Mouse (Mus musculus): ENCODE results near the gene Dmrtc2.
"Not testable (repeated sequence)": the region's sequence is repeated elsewhere in the genome, so short reads cannot be mapped to it uniquely, and the experiment has no call there.

The Dmrtc2 gene

DNA sequence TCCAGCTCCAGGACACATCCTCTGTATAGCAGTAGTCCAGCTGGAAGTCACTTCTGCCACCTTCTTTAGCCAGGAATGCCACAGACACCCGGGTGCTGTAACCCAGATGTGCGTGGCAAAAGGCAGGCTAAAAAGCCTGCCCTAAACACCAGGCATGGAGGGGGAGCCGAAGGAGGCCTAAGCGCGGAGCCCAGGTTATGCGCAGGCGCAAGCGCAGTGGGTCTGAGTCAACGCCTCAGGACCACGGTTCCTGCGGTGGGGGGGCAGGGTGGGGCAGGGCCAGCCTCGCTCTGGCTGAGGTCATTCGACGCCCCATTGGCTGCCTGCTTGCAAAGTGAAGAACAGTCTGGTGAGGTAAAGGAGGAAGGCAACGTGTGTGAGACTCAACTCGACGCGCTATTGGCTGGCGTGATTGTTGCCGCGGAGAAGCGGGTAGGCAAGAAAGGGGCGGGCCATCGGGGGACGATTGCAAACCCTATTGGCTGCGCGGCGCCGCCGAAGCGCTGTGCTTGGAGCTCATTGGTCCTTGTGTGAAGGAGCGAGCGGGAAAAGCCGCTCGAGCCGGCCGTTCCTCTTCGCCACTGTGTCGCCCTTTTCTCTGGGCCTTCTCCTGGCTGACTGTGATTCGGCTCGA is at the start of gene Dmrtc2, which contains the start of gene Lypd4:
Gene Dmrtc2, plus strand, starts transcription at position 526 of the 634 bp plus-strand sequence.
Gene Lypd4, minus strand, starts transcription at position 410 of the 634 bp plus-strand sequence.
- no peak for DNase-seq (ENCODE audit: low spot score)

DNA sequence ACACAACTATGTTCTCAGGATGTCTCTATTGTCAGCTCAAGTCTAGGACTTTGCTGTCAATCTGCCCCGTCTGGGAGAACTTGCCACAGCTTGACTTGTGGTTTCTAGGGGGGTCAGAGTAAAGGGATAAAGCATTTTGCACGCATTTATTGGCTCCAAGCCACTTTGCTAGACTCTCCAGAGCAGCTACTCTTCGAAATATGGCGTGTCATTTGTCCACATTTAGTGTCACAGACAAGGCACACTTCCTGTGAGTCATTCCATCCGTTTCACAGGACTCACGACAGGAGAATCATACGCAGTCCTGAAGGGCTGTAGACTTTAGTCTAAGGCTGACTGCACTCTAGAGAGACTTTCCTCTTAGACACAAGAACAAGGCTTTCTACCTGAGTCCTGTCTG is 45.4 kb upstream of the Dmrtc2 start:
- no peak for DNase-seq (ENCODE audit: low spot score)

DNA sequence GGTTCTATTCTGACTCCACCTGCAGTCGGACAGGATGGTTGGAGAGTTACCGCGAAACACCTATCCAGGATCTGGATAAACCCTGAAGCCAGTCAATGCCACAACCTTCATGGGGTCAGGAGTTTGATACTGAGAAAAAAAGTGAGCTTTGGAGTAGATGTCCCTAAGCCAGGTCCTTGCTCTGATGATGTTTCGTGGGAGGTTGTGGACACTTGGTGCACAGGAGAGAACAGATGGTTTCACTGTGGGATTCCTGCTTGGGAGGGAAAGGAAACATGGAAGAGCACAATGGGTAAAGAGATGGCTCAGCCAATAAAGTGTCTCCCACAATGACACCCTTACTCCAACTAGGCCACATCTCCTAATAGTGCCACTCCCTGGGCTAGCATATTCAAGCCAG is 42.7 kb upstream of the Dmrtc2 start:
- no peak for DNase-seq (ENCODE audit: low spot score)

DNA sequence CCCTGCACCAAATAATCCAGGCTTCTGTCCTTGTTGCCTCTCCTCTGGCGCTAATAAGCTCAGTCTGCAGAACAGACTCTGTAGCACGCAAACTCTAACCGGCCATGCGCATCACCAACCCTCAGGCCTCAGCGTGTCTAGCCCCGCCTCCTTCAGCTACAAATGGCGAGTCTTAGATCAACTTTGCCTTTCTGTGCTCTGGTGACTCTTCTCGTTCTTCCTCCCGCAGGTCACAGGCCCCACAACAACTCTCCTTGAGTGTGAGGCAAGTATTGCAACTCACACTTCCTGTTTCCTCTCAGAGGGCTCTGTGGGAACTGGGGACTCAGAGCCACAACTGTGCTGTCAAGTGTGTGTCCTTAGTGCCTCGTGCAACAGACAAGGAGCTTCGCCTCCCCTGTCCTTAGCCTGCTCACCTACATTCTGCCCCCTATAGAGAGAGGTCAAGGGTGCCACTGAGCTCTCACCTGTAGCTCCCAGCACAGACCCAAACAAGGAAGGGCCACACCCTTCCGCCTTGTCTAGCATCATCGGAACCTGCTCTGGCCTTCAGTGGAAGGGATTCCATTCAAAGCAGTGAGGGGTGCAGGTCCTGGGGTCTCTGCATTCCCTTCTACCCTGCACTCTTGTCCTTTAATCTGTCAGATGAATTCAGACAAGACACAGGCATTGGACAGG is 31.0 kb upstream of the Dmrtc2 start:
- not testable (repeated sequence) for DNase-seq (ENCODE audit: low spot score)

DNA sequence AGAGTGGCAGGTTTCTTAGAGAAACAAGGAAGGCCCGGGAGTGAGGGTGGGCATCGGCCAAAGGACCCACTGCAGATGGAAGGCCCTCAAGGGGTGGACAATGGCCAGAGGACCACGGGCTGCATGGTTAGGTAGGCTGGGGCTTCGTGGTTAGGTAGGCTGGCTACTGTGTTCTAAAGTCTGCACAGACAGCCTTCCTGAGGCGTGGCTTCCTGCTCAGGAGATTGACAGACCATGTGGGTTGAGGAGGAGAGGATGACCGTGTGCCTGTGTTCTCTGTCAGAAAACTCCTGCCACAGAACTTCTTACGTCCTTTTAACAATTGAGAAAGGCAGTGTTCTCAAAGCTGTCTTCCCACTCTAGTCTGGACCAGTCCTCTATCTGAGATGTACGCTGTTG is 30.4 kb upstream of the Dmrtc2 start:
- no peak for DNase-seq (ENCODE audit: low spot score)

DNA sequence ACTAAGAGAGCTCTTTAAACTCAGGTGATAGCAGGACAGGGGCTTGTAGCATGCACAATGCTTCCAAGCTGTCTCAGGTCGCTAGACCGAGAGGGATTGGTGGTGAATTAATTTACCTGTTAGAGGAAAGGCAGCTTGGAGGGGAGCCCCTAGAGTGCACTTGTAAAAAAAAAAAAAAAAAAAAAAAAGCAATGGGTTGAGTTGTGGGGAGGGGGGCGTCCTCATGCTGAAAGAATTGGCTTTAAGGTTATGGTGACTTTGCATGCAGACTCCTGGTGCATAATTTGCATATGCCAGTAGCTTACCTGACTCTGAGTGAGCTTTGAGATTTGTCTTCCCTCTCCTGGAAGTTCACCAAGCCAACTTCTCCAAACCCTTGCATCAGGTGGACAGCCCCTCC is 29.5 kb upstream of the Dmrtc2 start:
- DNase-seq (ENCODE audit: low spot score), result no peak

DNA sequence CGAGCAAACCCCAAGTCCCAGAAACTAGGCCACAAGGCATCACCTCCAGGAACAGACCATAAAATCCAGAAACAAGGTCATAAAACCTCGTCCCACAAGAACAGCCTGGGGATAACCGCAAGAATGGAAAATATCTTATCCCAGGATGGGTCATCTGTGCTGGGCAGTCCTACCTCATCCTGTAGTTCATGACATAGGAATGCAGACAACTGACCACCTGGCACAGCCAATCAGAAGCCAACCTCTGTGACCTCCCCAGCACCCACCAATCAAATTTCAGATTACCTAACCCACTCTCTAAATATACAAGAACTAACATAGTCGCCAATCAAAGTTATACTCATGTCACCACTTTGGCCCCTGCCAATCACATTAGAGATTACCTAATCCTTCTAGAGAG is 28.8 kb upstream of the Dmrtc2 start:
- DNase-seq (ENCODE audit: low spot score), result no peak

DNA sequence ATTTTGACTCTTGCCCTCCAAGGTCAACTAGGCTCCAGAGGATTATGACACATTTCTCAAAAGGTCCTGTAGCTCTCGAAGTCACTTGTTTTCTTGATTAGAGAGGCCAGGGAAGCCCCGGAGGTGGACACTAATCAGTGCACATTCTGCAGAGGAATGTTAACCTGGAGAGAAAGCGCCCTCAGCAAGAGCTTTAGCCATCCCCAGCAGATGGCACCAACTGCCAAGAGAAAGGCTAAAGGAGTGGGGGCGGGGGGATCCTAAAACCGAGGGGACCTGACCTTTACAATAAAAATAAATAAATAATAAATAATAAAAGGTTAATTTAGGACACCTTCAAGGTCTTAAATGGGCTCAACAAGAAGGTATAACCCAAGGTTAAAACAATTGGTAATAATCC is 25.7 kb upstream of the Dmrtc2 start:
- no peak for DNase-seq (ENCODE audit: low spot score)

DNA sequence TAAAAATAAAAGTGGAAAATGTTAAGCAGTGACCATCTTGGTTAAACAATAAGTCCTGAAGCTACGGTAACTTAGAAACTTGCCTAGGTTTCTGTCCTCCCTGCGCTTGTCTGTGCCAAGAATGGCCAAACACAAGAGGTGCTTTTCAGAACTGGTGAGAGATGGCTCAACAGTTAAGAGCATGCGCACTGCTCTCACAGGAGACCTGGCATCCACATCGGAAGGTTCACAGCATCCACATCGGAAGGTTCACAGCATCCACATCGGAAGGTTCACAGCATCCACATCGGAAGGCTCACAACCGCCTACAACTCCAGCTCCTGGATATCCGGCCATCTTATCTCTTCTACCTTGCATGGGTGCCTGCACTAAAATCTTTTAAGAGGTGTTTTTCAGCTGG is 24.7 kb upstream of the Dmrtc2 start:
- no peak for DNase-seq (ENCODE audit: low spot score)

DNA sequence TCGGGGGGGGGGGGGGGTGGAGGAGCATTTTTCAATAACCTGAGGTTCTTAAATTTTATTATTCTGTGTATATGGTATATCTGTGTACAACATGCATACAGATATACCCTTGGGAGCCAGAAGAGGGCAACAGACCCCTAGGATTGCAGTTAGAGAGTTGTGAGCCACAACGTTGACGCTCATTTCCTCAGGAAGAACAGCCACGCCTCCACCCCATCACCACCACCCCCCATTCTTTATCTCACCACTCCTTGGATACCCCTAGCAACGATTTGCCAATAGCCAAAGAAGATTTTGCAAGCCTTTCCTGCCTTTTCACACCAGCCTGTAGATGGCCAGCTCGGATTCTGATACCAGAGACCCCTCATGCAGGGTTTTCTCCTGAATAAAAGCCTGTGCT is 24.1 kb upstream of the Dmrtc2 start:
- peak; percentile 76 for DNase-seq (ENCODE audit: low spot score)

DNA sequence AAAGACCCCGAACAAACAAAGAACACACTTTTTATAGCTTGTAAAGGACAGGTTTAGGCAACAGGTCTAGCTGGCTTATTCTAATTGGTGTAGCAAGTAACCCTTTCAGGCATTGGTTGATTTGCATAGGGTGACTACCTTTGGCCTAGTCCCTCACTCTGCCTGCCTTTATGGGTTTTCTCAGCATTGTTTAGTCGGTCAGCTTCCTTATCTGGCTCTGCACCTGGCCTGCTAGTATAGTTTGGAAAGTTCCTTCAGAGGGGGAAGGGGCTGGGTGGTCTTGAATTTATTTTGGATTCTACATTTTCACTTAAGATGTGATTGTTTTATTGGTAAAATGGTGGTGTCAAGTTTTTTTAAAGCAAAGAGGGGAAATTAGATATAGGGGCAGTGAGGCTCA is 23.3 kb upstream of the Dmrtc2 start:
- not testable (repeated sequence) for DNase-seq (ENCODE audit: low spot score)

DNA sequence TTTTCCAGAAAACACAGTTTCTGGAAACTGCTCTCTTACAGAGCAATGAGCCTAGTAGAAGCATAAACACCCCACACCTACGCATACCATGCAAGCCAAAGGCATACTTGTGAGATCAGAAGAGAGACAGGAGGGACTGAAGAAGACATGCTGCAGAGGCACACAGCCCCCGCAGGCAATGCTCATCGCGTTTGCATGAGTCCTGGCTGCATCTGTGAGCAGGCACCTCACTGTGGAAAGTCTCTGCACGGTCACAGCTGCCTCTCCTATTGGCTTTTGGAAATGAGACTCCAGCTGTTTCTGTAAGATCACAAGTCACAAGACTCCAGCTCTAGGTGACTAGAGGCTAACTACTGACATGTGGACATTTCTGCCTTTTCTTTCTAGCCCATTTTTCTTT is 19.7 kb upstream of the Dmrtc2 start:
- DNase-seq (ENCODE audit: low spot score), result peak; percentile 28

DNA sequence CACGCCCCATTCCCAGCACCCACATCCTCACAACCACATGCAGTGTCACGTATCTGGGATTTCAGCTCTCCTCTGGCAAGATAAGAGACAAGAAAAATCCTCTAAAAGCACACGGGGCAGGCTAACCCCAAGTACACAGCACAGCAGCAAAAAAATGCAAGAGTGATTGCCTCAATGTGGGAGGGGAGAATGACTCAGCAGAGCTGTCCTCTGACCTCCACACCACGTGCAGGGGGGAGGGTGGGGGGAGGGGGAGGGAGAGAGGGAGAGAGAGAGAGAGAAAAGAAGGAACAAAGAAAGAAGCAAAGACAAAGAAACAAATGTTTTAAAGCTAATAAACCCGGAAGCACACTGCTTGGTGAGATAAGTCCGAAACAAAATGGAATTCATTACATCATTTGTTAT is 19.0 kb upstream of the Dmrtc2 start:
- peak; percentile 67 for DNase-seq (ENCODE audit: low spot score)

DNA sequence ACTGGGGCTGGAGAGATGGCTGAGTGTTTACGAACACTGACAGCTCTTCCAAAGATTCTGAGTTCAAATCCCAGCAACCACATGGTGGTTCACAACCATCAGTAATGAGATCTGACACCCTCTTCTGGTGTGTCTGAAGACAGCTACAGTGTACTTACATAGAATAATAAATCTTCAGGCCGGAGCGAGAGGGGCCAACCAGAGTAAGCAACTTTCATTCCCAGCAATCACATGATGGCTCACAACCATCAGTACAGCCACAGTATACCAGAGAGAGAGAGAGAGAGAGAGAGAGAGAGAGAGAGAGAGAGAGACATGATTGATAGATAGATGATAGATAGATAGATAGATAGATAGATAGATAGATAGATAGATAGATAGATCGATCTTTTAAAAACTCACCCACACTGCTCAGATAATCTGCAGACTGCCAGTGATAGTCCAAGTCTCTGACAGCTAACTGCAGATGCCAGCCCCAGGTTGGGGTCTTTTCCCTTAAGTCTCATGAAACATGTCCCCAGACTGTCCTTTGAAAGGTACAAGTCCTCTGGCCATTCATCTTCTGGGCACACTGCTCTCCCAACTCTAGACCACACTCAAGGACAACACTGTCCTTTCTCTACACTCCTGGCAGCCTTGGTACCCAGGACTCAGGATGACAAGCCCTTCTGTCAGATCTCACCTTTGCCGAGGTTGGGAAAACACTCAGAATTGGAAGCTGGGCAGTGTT is 18.1 kb upstream of the Dmrtc2 start:
- no peak for DNase-seq (ENCODE audit: low spot score)

DNA sequence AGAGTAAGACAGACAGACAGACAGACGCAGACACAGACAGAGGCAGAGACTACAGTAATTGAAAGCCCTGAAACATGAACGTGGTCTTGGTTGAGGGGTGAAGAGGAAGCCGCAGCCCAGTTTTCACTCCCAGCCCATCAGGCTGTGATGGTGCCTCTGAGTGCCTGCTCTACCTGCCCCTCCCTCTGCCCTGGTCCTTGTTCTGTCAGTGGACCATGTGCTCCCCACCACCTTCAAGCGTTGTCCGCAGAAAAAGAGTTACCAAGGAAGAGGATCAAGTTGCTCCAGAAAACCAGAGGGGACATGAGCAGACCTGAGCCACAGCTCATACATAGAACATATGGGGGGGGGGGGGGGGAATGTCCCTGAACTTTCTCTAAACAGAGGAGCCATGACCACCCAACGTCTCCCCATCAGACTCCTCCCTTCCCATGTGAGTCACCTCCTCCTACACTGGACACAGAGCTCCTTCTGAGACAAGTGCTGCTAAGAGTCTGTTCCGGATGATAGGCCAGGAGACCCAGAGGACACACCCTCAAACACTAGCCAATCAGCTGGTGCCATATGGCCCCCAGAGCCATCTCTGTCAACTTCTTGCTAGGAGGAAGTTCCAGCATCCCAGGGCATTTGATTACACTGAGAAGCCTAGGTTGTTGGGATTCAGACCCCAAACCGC is 17.2 kb upstream of the Dmrtc2 start:
- DNase-seq (ENCODE audit: low spot score), result peak; percentile 33

DNA sequence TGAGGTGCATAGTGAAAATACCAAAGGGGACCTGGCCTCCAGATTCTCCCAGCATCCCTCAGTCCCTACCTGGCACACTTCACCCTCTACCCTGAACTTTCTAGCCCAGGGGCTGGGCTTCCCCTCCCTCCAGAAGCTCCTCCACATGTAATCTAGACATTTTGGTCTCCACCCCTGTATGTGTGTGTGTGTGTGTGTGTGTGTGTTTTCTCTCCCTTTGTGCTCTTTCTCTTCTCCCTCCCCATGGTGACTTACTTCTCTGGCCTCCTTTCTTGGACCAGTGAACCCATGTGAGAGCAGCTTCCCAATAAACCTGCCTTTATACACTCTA is 16.7 kb upstream of the Dmrtc2 start:
- no peak for DNase-seq (ENCODE audit: low spot score)

DNA sequence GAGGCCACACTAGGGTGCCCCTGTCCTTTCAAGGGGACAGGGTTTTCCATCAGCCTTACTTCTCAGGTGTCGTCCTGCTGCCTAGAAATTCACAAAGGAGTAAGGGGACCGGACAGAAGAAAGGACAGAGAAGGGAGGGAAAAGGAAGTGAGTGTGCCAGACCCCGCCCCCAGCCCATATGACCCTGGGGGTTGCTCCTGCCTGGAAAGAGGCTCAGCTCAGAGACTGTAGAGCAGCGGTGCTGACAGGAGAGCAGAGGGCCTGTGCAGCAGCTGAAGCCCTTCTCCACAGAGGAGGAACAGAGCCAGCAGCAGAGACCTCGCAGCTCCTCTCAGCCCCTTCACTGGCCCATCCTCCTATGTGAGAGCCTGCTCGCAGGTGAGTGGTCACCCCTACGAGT is 16.2 kb upstream of the Dmrtc2 start:
- no peak for DNase-seq (ENCODE audit: low spot score)

DNA sequence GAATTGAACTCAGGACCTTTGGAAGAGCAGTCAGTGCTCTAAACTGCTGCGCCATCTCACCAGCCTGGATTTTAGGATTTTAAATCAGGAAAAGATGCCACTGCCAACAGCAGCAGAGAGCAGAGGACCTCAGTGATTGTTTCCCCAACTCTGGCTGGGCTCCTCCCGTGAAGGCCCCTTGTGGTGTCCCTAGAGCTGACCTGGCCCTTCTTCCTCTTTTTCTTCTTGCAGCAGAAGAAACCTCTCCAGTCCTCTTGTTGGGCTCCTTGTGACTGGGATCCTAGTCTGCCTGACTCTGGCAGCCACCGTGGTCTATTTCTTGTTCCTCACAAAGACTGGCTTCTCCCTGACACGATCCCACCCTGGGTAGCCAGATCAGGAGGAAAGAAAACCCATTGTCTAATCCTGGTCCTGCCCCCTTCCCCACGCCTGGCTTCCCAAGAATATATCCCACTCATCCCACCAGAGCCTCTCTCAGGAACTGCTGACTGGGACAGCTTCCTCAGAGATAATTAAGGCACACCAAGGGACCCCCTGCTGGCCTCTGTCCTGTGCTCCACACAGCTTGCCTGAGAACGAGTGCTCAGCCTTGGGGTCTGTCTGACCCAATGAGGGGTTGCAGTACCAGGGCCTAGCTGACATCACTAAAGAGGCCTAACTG is 13.3 kb upstream of the Dmrtc2 start:
- no peak for DNase-seq (ENCODE audit: low spot score)

DNA sequence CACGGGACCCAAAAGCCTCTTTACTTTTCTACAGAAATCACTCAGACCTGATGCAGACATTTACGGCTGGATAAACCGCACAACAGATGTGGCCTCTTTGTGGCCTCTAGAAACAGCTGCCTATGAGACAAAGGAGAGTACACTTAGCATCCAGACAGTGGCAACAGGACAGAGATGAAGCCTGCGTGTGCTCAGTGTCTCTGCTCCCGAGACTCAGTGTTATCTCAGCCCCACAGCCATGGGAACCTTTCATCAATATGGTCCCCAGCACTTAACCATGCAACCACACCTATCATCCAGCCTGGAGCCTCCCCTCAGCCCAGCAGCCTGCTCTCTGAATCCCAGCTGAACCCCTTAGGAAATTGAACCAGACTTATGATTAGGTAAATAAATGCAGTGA is 10.6 kb upstream of the Dmrtc2 start:
- no peak for DNase-seq (ENCODE audit: low spot score)

DNA sequence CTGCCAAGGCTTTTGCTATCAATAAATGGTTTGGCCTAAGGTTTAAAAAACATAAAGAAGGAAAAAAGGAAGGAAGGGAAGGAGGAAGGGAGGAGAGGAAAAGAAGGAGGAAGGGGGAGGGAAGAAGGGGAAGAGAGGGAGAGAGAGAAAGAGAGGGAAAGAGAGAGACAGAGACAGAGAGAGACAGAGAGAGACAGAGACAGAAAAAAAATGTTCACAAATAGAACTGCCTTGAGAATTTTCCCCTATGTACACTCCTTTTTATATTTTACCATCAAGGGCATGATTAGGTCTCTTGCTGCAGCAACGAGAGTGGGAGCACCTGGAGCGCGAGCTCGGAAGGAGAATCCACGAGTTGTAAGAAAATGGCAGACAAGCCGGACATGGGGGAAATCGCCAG is 7.9 kb upstream of the Dmrtc2 start, which contains the start of gene Gm9844:
Gene Gm9844, plus strand, starts transcription at position 301 of the 400 bp plus-strand sequence.
- DNase-seq (ENCODE audit: low spot score), result no peak

DNA sequence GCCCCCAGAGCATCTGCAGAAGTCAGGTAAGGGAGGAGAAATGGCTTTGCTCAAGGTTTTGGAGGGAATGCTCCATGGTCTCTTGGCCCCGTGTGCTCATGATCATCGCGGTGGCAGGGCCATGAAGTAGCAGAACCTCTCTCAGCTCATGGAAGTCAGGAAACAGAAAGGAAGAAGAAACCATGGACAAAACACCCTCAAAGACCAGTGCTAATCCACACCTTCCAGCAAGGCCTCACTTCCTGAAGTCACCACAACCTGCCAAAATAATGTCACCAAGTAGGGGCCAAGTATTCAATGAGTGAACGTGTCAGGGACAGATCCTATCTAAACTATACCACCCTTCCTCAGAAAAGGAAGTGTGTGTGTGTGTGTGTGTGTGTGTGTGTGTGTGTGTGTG is 7.0 kb upstream of the Dmrtc2 start:
- no peak for DNase-seq (ENCODE audit: low spot score)

DNA sequence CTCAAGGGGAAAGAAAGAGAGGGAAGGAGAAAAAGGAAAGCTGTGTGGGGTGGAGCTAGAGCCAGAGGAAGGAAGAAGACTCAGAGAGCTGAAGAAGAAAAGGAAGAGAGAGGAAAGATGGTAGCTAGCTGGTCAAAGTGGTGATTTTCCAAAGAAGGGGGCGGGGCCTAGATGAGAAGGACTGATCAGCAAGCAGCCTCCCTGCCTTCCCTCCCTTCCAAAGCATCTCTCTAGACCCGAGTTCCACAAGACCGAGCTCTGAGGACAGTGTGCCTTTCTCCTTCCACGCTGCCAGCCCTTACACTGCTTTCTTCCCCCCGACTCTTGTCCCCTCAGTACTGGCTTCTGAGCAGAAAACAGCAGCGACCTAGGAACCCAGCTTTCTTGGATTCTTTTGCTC is 5.7 kb upstream of the Dmrtc2 start:
- DNase-seq (ENCODE audit: low spot score), result no peak

Data from embryo, embryonic 10.5 days (tissue).